Mouse (Mus musculus): ENCODE results near the gene Enpp6. TPM values are rescaled to one million over a fixed set of nuclear protein-coding genes. Genes with fewer than 3 reads are reported as not detected.

Gene Enpp6
- polyA plus RNA-seq, 1 experiment from 2014 or later = 1.2 TPM

GRCm38 (mm10) chr8:46965812-46966211 lies 20.9 kb upstream of the Enpp6 start:
- no peaks in the 10 kb centered on the region for H3K9me3 ChIP-seq
- WGBS = 63% methylated on average over 14 of the region's 14 CpGs
- H3K9ac ChIP-seq = no peak overlapping the region
- peaks cover 4% of the 10 kb centered on the region; the same call in 1 of the 2 replicates for H3K4me1 ChIP-seq
- H3K36me3 ChIP-seq = no peaks in the 10 kb centered on the region
- H3K27me3 ChIP-seq = no peaks in the 10 kb centered on the region
- no peak for ATAC-seq (ENCODE audit: insufficient number of reproducible peaks, low FRiP score, low TSS enrichment, low read depth)
- no peak overlapping the region for H3K27ac ChIP-seq
- H3K4me3 ChIP-seq = no peak overlapping the region
- no peak overlapping the region for H3K4me2 ChIP-seq

GRCm38 (mm10) chr8:46968721-46969120 lies 18.0 kb upstream of the Enpp6 start:
- Histone ChIP-seq H3K4me3 (no peak overlapping the region), H3K9me3 (no peaks in the 10 kb centered on the region), H3K9ac (no peak overlapping the region), H3K36me3 (no peaks in the 10 kb centered on the region), H3K27ac (no peak overlapping the region), H3K4me2 (no peak overlapping the region), H3K27me3 (no peaks in the 10 kb centered on the region), H3K4me1 (peaks cover 3% of the 10 kb centered on the region; the same call in 1 of the 2 replicates)
- no peak for ATAC-seq (ENCODE audit: insufficient number of reproducible peaks, low FRiP score, low TSS enrichment, low read depth)
- 90% methylated on average over 3 of the region's 3 CpGs for WGBS

DNA sequence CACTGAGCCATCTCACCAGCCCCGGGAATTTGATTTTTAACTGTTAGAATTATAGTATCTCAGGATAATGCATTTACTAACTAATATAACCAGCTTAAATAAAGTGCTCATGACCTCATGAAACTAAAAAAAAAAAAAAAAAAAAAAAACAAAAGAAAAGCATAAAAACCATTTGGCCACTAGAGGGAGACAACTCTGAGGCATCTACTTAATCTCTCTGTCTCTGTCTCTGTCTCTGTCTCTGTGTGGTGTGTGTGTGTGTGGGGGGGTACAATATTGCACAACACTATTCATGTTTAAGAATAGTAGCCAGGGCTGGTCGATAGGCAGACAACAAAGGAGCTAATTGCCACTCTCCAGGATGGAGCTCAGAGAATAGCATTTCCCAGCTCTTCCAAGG lies 17.3 kb upstream of the Enpp6 start:
- H3K27ac ChIP-seq = no peak overlapping the region
- WGBS = 77% methylated on average over 2 of the region's 2 CpGs
- no peaks in the 10 kb centered on the region for H3K4me1 ChIP-seq

DNA sequence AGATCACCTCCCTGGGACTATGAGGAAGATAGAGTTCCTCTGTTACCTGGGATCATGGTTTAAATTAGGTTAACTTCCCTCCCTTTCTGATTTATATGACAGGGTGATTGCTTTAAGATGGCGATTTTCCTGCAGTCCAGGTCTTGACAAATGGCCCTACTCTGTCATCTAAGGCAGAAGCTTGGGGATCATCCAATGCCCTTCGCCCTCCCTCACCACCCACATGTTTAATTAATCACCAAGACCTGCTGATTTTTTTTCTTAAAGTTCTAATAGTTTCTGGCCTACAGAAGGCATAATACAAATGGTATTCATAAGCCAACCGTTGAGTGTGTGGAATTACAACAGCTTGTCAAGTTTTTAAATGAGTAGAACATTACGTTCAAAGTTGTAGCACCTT lies 9.3 kb upstream of the Enpp6 start:
- WGBS = 63% methylated on average over 4 of the region's 4 CpGs
- no peak overlapping the region for H3K4me3 ChIP-seq
- H3K9ac ChIP-seq = no peak overlapping the region
- H3K27me3 ChIP-seq = no peaks in the 10 kb centered on the region
- no peak overlapping the region for H3K4me2 ChIP-seq
- ATAC-seq (ENCODE audit: insufficient number of reproducible peaks, low FRiP score, low TSS enrichment, low read depth) = no peak
- H3K27ac ChIP-seq = no peak overlapping the region
- H3K4me1 ChIP-seq = no peaks in the 10 kb centered on the region
- H3K9me3 ChIP-seq = no peaks in the 10 kb centered on the region
- H3K36me3 ChIP-seq = no peaks in the 10 kb centered on the region

More for the DNA sequence above, 17.3 kb upstream of the Enpp6 start:
- Histone ChIP-seq H3K9ac (no peak overlapping the region), H3K4me2 (no peak overlapping the region), H3K36me3 (no peaks in the 10 kb centered on the region), H3K4me3 (no peak overlapping the region), H3K9me3 (no peaks in the 10 kb centered on the region), H3K27me3 (no peaks in the 10 kb centered on the region)
- no peak for ATAC-seq (ENCODE audit: insufficient number of reproducible peaks, low FRiP score, low TSS enrichment, low read depth)

DNA sequence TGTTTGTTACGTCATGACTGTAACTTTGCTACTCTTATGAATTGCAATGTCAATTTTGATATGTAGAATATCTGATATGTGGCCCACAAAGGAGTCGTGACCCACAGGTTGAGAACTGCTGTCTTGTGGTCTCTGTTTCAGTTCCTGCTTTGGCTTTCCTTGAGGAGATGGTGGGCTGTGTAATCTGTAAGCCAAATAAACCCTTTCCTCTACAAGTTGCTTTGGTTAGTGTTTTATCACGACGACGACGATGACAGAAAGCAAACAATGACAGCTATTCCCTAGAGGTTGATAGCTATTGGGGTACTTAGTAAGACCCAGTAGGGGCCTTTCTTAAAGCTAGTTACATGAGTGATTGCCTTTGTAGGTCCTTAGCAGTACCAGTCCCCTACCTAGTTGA lies 4.5 kb upstream of the Enpp6 start:
- Histone ChIP-seq H3K9ac (no peak overlapping the region), H3K4me2 (no peak overlapping the region), H3K27ac (no peak overlapping the region), H3K9me3 (no peaks in the 10 kb centered on the region), H3K36me3 (no peaks in the 10 kb centered on the region), H3K4me3 (no peak overlapping the region), H3K4me1 (no peaks in the 10 kb centered on the region), H3K27me3 (no peaks in the 10 kb centered on the region)
- 82% methylated on average over 6 of the region's 6 CpGs for WGBS
- no peak for ATAC-seq (ENCODE audit: insufficient number of reproducible peaks, low FRiP score, low TSS enrichment, low read depth)

- no peaks in the 10 kb centered on the region for H3K4me1 ChIP-seq
- no peaks in the 10 kb centered on the region for H3K36me3 ChIP-seq
- H3K27ac ChIP-seq = no peak overlapping the region
- H3K9ac ChIP-seq = no peak overlapping the region
- ATAC-seq (ENCODE audit: insufficient number of reproducible peaks, low FRiP score, low TSS enrichment, low read depth) = no peak
- H3K4me2 ChIP-seq = no peak overlapping the region
- H3K9me3 ChIP-seq = no peaks in the 10 kb centered on the region
- WGBS = 68% methylated on average over 4 of the region's 4 CpGs
- H3K4me3 ChIP-seq = no peak overlapping the region
- no peaks in the 10 kb centered on the region for H3K27me3 ChIP-seq
These were observed 3.9 kb upstream of the Enpp6 start for GRCm38 (mm10) chr8:46982770-46983169.

GRCm38 (mm10) chr8:46984647-46985046 lies 2.0 kb upstream of the Enpp6 start:
- Histone ChIP-seq H3K4me1 (no peaks in the 10 kb centered on the region), H3K27ac (no peak overlapping the region), H3K9me3 (no peaks in the 10 kb centered on the region), H3K9ac (no peak overlapping the region), H3K4me2 (no peak overlapping the region), H3K36me3 (no peaks in the 10 kb centered on the region), H3K4me3 (no peak overlapping the region), H3K27me3 (no peaks in the 10 kb centered on the region)
- no peak for ATAC-seq (ENCODE audit: insufficient number of reproducible peaks, low FRiP score, low TSS enrichment, low read depth)
- 77% methylated on average over 11 of the region's 11 CpGs for WGBS

- no peaks in the 10 kb centered on the region for H3K27me3 ChIP-seq
- H3K4me2 ChIP-seq = no peak overlapping the region
- no peak overlapping the region for H3K9ac ChIP-seq
- H3K4me3 ChIP-seq = no peak overlapping the region
- 60% methylated on average over 6 of the region's 6 CpGs for WGBS
- H3K4me1 ChIP-seq = no peaks in the 10 kb centered on the region
- H3K9me3 ChIP-seq = no peaks in the 10 kb centered on the region
- ATAC-seq (ENCODE audit: insufficient number of reproducible peaks, low FRiP score, low TSS enrichment, low read depth) = no peak
- H3K36me3 ChIP-seq = no peaks in the 10 kb centered on the region
- no peak overlapping the region for H3K27ac ChIP-seq
These were observed 1.7 kb downstream of the Enpp6 start for GRCm38 (mm10) chr8:46988366-46988765.

DNA sequence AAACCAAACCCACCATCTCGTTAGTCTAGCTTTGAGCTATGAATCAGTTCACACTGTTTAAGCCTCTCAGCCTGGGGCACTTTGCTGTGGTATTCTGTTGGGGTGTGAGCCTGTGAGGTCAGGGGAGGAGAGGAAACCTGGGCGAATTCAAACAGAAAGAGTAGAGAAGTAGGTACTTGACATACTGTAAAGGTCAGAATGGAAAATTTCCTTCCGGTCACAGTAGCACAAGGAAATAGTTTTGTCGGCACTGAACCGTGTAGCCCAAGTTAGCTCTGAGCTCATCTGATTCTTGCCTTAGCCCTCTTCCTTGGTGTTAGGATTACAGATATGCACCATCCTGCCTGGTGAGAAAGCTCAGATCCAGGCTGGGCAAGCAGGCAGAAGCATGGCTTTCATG lies 4.4 kb downstream of the Enpp6 start:
- no peak overlapping the region for H3K4me2 ChIP-seq
- ATAC-seq (ENCODE audit: insufficient number of reproducible peaks, low FRiP score, low TSS enrichment, low read depth) = no peak
- WGBS = 40% methylated on average over 5 of the region's 5 CpGs
- no peak overlapping the region for H3K9ac ChIP-seq
- H3K9me3 ChIP-seq = no peaks in the 10 kb centered on the region
- H3K27me3 ChIP-seq = no peaks in the 10 kb centered on the region
- no peak overlapping the region for H3K27ac ChIP-seq
- 0 out of 2 replicates have a peak, but pooled peaks cover 1% of the 10 kb centered on the region for H3K4me1 ChIP-seq
- H3K36me3 ChIP-seq = no peaks in the 10 kb centered on the region
- H3K4me3 ChIP-seq = no peak overlapping the region

DNA sequence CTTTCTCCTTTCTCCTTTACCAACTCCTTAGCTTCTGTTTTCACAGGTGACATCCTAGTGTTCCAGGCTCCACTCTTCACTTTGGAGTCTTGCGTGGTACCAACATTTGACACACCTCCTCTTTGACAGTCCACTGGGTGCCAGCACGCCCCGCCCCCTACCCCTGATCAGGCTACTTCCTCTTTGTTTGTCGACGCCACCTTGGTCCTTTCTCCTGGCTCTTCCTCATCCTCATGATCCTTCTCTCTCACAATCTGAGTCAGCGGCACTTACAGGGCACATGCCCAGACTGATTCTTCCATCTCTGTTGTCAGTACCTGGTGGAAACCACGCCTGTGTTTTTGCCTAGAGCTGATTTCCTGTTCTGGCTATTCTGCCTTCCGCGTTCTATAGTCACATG lies 5.9 kb downstream of the Enpp6 start:
- Histone ChIP-seq H3K36me3 (no peaks in the 10 kb centered on the region), H3K27ac (no peak overlapping the region), H3K9ac (no peak overlapping the region), H3K9me3 (no peaks in the 10 kb centered on the region), H3K4me3 (no peak overlapping the region), H3K4me2 (no peak overlapping the region), H3K4me1 (peaks cover 7% of the 10 kb centered on the region; the same call in 1 of the 2 replicates), H3K27me3 (no peaks in the 10 kb centered on the region)
- 88% methylated on average over 9 of the region's 9 CpGs for WGBS
- no peak for ATAC-seq (ENCODE audit: insufficient number of reproducible peaks, low FRiP score, low TSS enrichment, low read depth)

DNA sequence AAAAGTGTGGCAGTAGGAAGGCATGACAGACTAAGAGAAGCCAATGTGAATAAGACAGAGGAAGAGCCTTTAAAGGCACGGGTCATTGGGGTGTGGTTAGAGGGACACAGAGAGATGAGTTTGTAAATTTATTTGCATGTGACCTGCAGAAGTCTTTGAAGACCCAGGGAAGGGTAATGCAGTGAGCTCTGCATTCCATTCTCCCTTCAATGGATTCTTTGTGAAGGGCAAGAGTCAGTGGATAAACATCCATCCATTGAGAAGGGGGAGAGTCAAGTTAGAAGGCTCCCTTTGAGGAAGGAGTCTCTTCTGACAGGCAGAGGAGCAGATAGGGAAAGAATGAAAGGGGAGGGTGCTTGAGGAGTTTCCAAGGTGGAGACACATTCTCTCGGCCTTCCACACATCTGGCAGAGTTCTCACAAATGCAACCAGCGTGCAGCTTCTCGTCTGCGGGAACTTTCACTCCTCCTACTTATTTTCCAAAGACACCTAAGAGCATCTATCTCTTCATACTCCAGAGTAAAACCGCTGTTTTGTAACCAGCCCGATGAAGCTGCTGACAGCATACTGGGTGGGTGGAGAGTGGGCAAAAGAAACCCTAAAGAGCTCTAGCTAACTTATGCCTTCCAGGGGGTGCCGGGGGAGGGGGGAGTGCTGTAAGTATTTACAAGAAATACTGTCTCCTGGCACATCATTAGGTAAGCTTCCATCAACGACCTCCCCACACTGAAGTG lies 9.4 kb downstream of the Enpp6 start:
- Histone ChIP-seq H3K9ac (no peak overlapping the region), H3K4me1 (peaks cover 7% of the 10 kb centered on the region; the same call in 1 of the 2 replicates), H3K4me3 (no peak overlapping the region), H3K27me3 (no peaks in the 10 kb centered on the region), H3K27ac (no peak overlapping the region), H3K4me2 (no peak overlapping the region), H3K9me3 (no peaks in the 10 kb centered on the region), H3K36me3 (no peaks in the 10 kb centered on the region)
- no peak for ATAC-seq (ENCODE audit: insufficient number of reproducible peaks, low FRiP score, low TSS enrichment, low read depth)
- 48% methylated on average over 9 of the region's 9 CpGs for WGBS

DNA sequence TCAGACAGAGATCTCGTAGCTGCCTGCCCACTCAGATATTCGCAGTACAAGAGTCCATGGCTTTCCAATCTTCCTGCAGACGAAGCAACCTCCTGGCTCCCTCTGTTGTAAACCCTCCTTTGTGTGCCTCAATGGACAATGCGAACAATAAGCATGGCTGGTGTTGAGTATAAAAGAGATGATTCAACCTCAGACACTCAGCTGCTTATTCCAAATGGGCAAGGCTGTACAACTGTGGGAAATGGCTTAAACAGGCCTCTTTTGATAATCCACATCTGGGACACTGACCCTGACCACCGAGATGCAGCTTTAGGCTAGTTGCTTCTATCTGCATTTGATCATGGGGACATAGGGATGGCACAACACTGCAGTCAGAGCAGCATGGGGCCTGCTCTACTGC lies 19.0 kb downstream of the Enpp6 start:
- Histone ChIP-seq H3K4me3 (no peak overlapping the region), H3K27ac (no peak overlapping the region), H3K27me3 (no peaks in the 10 kb centered on the region), H3K4me1 (peaks cover 2% of the 10 kb centered on the region; the same call in 1 of the 2 replicates), H3K9me3 (no peaks in the 10 kb centered on the region), H3K9ac (no peak overlapping the region), H3K36me3 (no peaks in the 10 kb centered on the region), H3K4me2 (no peak overlapping the region)
- 89% methylated on average over 5 of the region's 5 CpGs for WGBS
- no peak for ATAC-seq (ENCODE audit: insufficient number of reproducible peaks, low FRiP score, low TSS enrichment, low read depth)

GRCm38 (mm10) chr8:47006785-47007184 lies 20.1 kb downstream of the Enpp6 start:
- H3K4me2 ChIP-seq = no peak overlapping the region
- ATAC-seq (ENCODE audit: insufficient number of reproducible peaks, low FRiP score, low TSS enrichment, low read depth) = no peak
- 27% methylated on average over 9 of the region's 9 CpGs for WGBS
- no peaks in the 10 kb centered on the region for H3K9me3 ChIP-seq
- no peaks in the 10 kb centered on the region for H3K27me3 ChIP-seq
- H3K4me3 ChIP-seq = no peak overlapping the region
- H3K27ac ChIP-seq = no peak overlapping the region
- H3K9ac ChIP-seq = no peak overlapping the region
- peaks cover 2% of the 10 kb centered on the region; the same call in 1 of the 2 replicates for H3K4me1 ChIP-seq
- H3K36me3 ChIP-seq = no peaks in the 10 kb centered on the region
